Mouse (Mus musculus) heart, postnatal 10 days (tissue): ENCODE data around the gene Myg1. TPM values are rescaled to one million over a fixed set of nuclear protein-coding genes. Genes with fewer than 3 reads are reported as not detected.
"Not testable (repeated sequence)": the region's sequence is repeated elsewhere in the genome, so short reads cannot be mapped to it uniquely, and the experiment has no call there.

Experiments used
- DNase-seq, 2 experiments: peaks; one replicate each; pipeline ENCODE4 v3.0.0; 2021
- intact Hi-C: fragments of 180-260 bp; cut with DNase I; formaldehyde crosslinking; loops from one replicate; pipeline ENCODE4 v1.15.1; 2025
- total RNA-seq, 2 experiments: library from RNA; stranded (reverse); gene quantifications; 2 replicates each; pipeline ENCODE4 v1.2.3; 2021

Myg1 gene
- total RNA-seq, result 10 to 100 TPM; 28.3 to 31.5 TPM

- DNase-seq, result peak; percentile 87 to 93
- intact Hi-C loops, result no loop called here
Measured at GRCm38 (mm10) chr15:102331610-102332015, at the start of gene Myg1. Gene Myg1 (plus strand): TSS chr15:102331709.

- intact Hi-C loops, result no loop called here
- DNase-seq, result no peak
Measured at GRCm38 (mm10) chr15:102282463-102283292, 48.8 kb upstream of the Myg1 start.

- intact Hi-C loops, result no loop called here
- no peak for DNase-seq
Measured at GRCm38 (mm10) chr15:102283648-102284047, 47.9 kb upstream of the Myg1 start.

GRCm38 (mm10) chr15:102287395-102287794 is 44.1 kb upstream of the Myg1 start:
- intact Hi-C loops, result loop anchor here (1.0 kb wide), 1 partner anchor 90 kb away; no protein-coding TSS in a partner anchor
- peak; percentile 55 to 70 for DNase-seq

- DNase-seq, result peak; percentile 96 to 97
- intact Hi-C loops, result no loop called here
Measured at GRCm38 (mm10) chr15:102295633-102296367, 35.7 kb upstream of the Myg1 start, which contains the start of gene Espl1. Gene Espl1 (plus strand): TSS chr15:102296266.

GRCm38 (mm10) chr15:102296368-102297006 is 35.0 kb upstream of the Myg1 start:
- intact Hi-C loops, result no loop called here
- peak in 1 of 2 experiments; percentile 13 for DNase-seq

- peak; percentile 68 to 70 for DNase-seq
- intact Hi-C loops, result loop anchor here (2.0 kb wide), 1 partner anchor 20 kb away; no protein-coding TSS in a partner anchor
Measured at GRCm38 (mm10) chr15:102302542-102302941, 29.0 kb upstream of the Myg1 start.

- intact Hi-C loops, result loop anchor here (2.0 kb wide), 1 partner anchor 16 kb away; no protein-coding TSS in a partner anchor
Measured at GRCm38 (mm10) chr15:102308717-102309116, 22.8 kb upstream of the Myg1 start.

GRCm38 (mm10) chr15:102310074-102310845 is 21.2 kb upstream of the Myg1 start:
- DNase-seq, result peak; percentile 77 to 79
- intact Hi-C loops, result no loop called here

More at GRCm38 (mm10) chr15:102308717-102309116, 22.8 kb upstream of the Myg1 start:
- no peak for DNase-seq

- intact Hi-C loops, result no loop called here
- no peak for DNase-seq
Measured at GRCm38 (mm10) chr15:102311489-102311888, 20.0 kb upstream of the Myg1 start.

GRCm38 (mm10) chr15:102315292-102315691 is 16.2 kb upstream of the Myg1 start:
- intact Hi-C loops, result loop anchor here (5.0 kb wide), 1 partner anchor 138 kb away; no protein-coding TSS in a partner anchor
- peak in 1 of 2 experiments; percentile 31 for DNase-seq

- DNase-seq, result peak; percentile 78 to 84
- intact Hi-C loops, result loop anchor here (1.0 to 5.0 kb wide), 3 partner anchors 28 to 139 kb away; no protein-coding TSS in a partner anchor
Measured at GRCm38 (mm10) chr15:102316263-102316662, 15.2 kb upstream of the Myg1 start.

- peak; percentile 22 to 47 for DNase-seq
- intact Hi-C loops, result no loop called here
Measured at GRCm38 (mm10) chr15:102324654-102325473, 6.6 kb upstream of the Myg1 start.

- intact Hi-C loops, result no loop called here
- DNase-seq, result peak; percentile 91 to 92
Measured at GRCm38 (mm10) chr15:102326022-102326576, 5.4 kb upstream of the Myg1 start, which contains the start of gene Pfdn5. Gene Pfdn5 (plus strand): TSS chr15:102326116.

- no peak for DNase-seq
- intact Hi-C loops, result no loop called here
Measured at GRCm38 (mm10) chr15:102326892-102327291, 4.6 kb upstream of the Myg1 start.

GRCm38 (mm10) chr15:102335254-102335653 is 3.7 kb downstream of the Myg1 start:
- DNase-seq, result no peak
- intact Hi-C loops, result no loop called here

- intact Hi-C loops, DNase-seq: not testable (repeated sequence)
Measured at GRCm38 (mm10) chr15:102335925-102336324, 4.4 kb downstream of the Myg1 start.

GRCm38 (mm10) chr15:102336946-102337345 is 5.4 kb downstream of the Myg1 start:
- DNase-seq, result no peak
- intact Hi-C loops, result no loop called here

- intact Hi-C loops, result no loop called here
- DNase-seq, result no peak
Measured at GRCm38 (mm10) chr15:102339612-102340011, 8.1 kb downstream of the Myg1 start.
